ENCODE assay signal across 24 mouse cellular contexts in genomic region chr7:63762529-63762928, GRCm38 (mm10).
"Had no signal": no experiment of that assay in that cellular context is flagged by ENCODE, and none has a peak within 500 bp of the region (broad histone marks: within the 10 kb centered on the region; RNA-seq: fewer than 3 reads in every experiment).

No protein-coding gene starts in this region.

- H3K4me2 ChIP-seq: heart, embryonic 11.5 days; hindbrain, embryonic 12.5 days; hindbrain, embryonic 14.5 days; intestine, embryonic 15.5 days; limb, embryonic 12.5 days; liver, embryonic 11.5 days had no signal

- DNase-seq: gastrocnemius, adult 2 months; gastrocnemius, postnatal 10 days; gastrocnemius, postnatal 25 days; heart, adult 2 months; heart, postnatal 10 days; heart, postnatal 4 days; kidney, adult 18-20 months; kidney, adult 8-10 months; kidney, postnatal 10 days; kidney, postnatal 25 days; kidney, postnatal 4 days; liver had no signal

- H3K4me3 ChIP-seq: gastrocnemius, adult 2 months; heart, adult 2 months; hindbrain, embryonic 10.5 days; hindbrain, embryonic 12.5 days; intestine, embryonic 15.5 days; left cerebral cortex, adult 2 months; limb, embryonic 10.5 days; limb, embryonic 12.5 days had no signal

- ATAC-seq: hindbrain, embryonic 16.5 days; inflammation-experienced regulatory T-cells, adult 6 months; intestine, embryonic 15.5 days; intestine, postnatal 0 days had no signal

- H3K9ac ChIP-seq: hindbrain, embryonic 12.5 days; hindbrain, embryonic 14.5 days; intestine, embryonic 15.5 days; limb, embryonic 12.5 days had no signal

- H3K9me3 ChIP-seq: hindbrain, embryonic 10.5 days; hindbrain, embryonic 12.5 days; intestine, embryonic 15.5 days; limb, embryonic 10.5 days; limb, embryonic 12.5 days had no signal

- H3K36me3 ChIP-seq: hindbrain, embryonic 10.5 days; hindbrain, embryonic 12.5 days; intestine, embryonic 15.5 days; limb, embryonic 10.5 days; limb, embryonic 12.5 days had no signal

- H3K27ac ChIP-seq: gastrocnemius, adult 2 months; heart, adult 2 months; hindbrain, embryonic 10.5 days; hindbrain, embryonic 12.5 days; hindbrain, embryonic 14.5 days; intestine, embryonic 15.5 days; left cerebral cortex, adult 2 months; limb, embryonic 10.5 days; limb, embryonic 12.5 days had no signal
